Mouse (Mus musculus) olfactory bulb, adult 2 months (tissue): ENCODE data around the gene Bok. TPM values are rescaled to one million over a fixed set of nuclear protein-coding genes. Genes with fewer than 3 reads are reported as not detected.
"Not testable (repeated sequence)": the region's sequence is repeated elsewhere in the genome, so short reads cannot be mapped to it uniquely, and the experiment has no call there.

Experiments
- H3K27ac ChIP-seq: fragments of 200-500 bp; 2 replicates; pipeline ENCODE4 v1.5.1; 2012; ENCODE audit warnings: low read depth, low read length; ENCODE audit not compliant: insufficient read depth
- H3K4me1 ChIP-seq: fragments of 200-500 bp; 2 replicates; pipeline ENCODE4 v1.6.1; 2012; ENCODE audit warnings: low read length; ENCODE audit not compliant: control insufficient read depth, insufficient read depth
- H3K4me3 ChIP-seq: fragments of 200-500 bp; 2 replicates; pipeline ENCODE4 v1.5.1; 2012; ENCODE audit warnings: mild to moderate bottlenecking, low read depth, low read length, moderate library complexity; ENCODE audit not compliant: insufficient read depth
- CTCF ChIP-seq: fragments of 200-500 bp; IDR thresholded peaks from 2 replicates; pipeline ENCODE4 v1.5.1; 2012; ENCODE audit warnings: low read depth, mild to moderate bottlenecking, low read length, moderate library complexity; ENCODE audit not compliant: insufficient read depth
- POLR2A ChIP-seq: fragments of 200-500 bp; IDR thresholded peaks from 2 replicates; pipeline ENCODE4 v1.6.1; 2012; ENCODE audit warnings: mild to moderate bottlenecking, low read depth, low read length, moderate library complexity; ENCODE audit not compliant: insufficient read depth
- WGBS: fragments of 180-500 bp; shearing (Covaris S2); methylation state at CpG from one replicate; pipeline ENCODE4 v1.1.7; 2018; 5-methylcytosine and 5-hydroxymethylcytosine counted together
- polyA plus RNA-seq: library from polyadenylated mRNA; stranded (reverse); fragments of >200 nt; gene quantifications from 2 replicates; pipeline ENCODE4 v1.2.4, GENCODE M21; 2012; ENCODE audit warnings: low replicate concordance; ENCODE audit not compliant: missing spikeins, insufficient read depth, insufficient read length

The Bok gene
- not detected in 2 replicates for polyA plus RNA-seq

GRCm38 (mm10) chr1:93685401-93686244, at the start of gene Bok:
Gene Bok, plus strand, starts transcription at chr1:93685660.
- H3K4me3 ChIP-seq = peak within 1 kb of the TSS; percentile 72
- H3K4me1 ChIP-seq = peaks cover 24% of the 10 kb centered on the region
- WGBS = under 1% methylated on average over 78 of the region's 78 CpGs

GRCm38 (mm10) chr1:93636211-93636897, 49.1 kb upstream of the Bok start:
- Histone ChIP-seq H3K4me3 (peak overlapping the region; percentile 56), H3K4me1 (peaks cover 5% of the 10 kb centered on the region; the same call in 1 of the 2 replicates), H3K27ac (peak overlapping the region; percentile 95)
- TF ChIP-seq CTCF = no peak
- no peak for TF ChIP-seq POLR2A
- 26% methylated on average over 7 of the region's 7 CpGs for WGBS

More at GRCm38 (mm10) chr1:93685401-93686244, at the start of gene Bok:
- peak within 1 kb of the TSS; percentile 40 for H3K27ac ChIP-seq
- TF ChIP-seq POLR2A (no peak), CTCF (no peak)

DNA sequence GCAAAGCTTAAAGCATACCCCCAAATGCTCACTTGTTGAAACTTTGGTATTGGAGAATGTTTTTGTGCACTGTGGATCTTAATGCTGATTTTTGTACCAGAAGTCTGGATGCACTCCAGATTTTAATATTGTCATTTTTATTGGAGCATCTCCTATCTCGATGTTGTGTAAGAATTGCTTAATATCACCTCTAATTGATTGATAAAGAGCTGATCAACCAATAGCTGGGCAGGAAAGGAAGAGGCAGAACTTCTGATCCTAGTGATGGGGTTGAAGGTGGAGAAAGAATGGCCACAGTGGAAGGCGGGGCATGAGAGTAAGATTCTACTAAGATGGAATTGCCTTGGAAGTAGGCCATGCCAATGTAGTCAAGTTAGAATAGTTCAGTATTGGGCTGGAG, 43.5 kb upstream of the Bok start:
- WGBS = 94% methylated on average over 2 of the region's 2 CpGs
- no peaks in the 10 kb centered on the region for H3K4me1 ChIP-seq
- H3K4me3 ChIP-seq = no peak overlapping the region
- no peak for TF ChIP-seq CTCF
- no peak for TF ChIP-seq POLR2A
- no peak overlapping the region for H3K27ac ChIP-seq

DNA sequence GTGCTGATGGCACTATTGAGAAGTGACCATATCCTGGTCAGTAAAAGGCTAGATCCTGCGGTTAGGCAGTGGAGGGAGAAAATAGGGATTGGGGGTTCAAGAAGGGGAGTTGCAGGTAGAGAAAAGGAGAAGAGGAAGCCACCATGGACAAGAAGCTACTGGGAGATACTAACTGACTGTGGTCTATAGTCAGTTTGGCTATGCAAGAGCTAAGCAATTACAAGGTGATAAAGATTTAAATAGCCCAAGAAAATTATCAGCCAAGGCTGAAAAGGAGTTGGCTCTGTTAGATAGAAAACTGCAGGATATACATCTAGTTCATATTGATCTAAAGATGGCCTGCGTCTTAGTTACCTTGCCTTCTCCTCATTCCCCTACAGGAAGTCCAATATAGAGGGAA, 42.8 kb upstream of the Bok start:
- H3K4me1 ChIP-seq = no peaks in the 10 kb centered on the region
- H3K27ac ChIP-seq = no peak overlapping the region
- WGBS = 94% methylated on average over 2 of the region's 2 CpGs
- TF ChIP-seq POLR2A (no peak), CTCF (no peak)
- no peak overlapping the region for H3K4me3 ChIP-seq

- no peaks in the 10 kb centered on the region for H3K4me1 ChIP-seq
- TF ChIP-seq POLR2A (no peak), CTCF (no peak)
- H3K4me3 ChIP-seq = no peak overlapping the region
- H3K27ac ChIP-seq = no peak overlapping the region
- 77% methylated on average over 5 of the region's 5 CpGs for WGBS
Measured at GRCm38 (mm10) chr1:93649604-93650172, 35.8 kb upstream of the Bok start.

DNA sequence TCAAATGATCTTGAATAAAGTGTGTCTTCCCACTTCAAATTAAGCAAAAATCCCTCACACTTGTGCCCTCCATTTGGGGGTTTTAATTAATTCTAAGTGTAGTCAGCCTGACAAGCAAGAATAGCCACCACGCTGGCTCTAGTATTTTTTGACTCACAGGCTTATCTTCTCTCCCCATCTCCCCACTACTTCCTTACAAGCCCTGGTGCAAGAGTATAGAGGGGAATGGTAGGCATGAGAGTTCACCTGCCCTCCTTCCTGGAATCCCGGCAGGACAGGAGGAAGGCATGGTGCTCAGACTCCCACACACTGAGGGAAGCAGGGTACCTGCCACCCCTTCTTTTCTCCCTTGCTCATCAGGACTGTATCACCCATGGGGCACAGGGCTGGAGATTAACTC, 31.2 kb upstream of the Bok start:
- 64% methylated on average over 2 of the region's 2 CpGs for WGBS
- no peak for TF ChIP-seq POLR2A
- TF ChIP-seq CTCF = no peak
- Histone ChIP-seq H3K27ac (no peak overlapping the region), H3K4me3 (no peak overlapping the region), H3K4me1 (no peaks in the 10 kb centered on the region)

DNA sequence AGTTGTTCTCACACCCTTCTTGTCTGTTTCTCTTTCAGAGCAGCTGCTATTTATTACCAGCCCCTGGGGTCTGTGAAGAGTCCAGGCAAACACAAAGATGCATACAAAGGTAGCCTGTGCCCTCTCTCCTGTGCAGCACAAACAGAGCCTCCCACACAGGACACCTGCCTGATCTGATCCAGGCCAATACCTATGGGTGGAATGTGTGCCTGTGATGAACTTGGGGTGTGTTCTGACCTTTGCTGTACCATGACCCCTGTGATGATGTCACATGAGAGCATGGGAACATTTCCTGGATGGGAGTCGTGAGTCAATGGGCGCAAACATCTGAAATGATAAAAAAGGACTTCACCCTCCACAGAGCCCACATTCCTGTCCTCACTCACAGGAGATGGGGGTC, 30.7 kb upstream of the Bok start:
- no peaks in the 10 kb centered on the region for H3K4me1 ChIP-seq
- 75% methylated on average over 2 of the region's 2 CpGs for WGBS
- H3K27ac ChIP-seq = no peak overlapping the region
- no peak overlapping the region for H3K4me3 ChIP-seq
- TF ChIP-seq CTCF = no peak
- TF ChIP-seq POLR2A = no peak

DNA sequence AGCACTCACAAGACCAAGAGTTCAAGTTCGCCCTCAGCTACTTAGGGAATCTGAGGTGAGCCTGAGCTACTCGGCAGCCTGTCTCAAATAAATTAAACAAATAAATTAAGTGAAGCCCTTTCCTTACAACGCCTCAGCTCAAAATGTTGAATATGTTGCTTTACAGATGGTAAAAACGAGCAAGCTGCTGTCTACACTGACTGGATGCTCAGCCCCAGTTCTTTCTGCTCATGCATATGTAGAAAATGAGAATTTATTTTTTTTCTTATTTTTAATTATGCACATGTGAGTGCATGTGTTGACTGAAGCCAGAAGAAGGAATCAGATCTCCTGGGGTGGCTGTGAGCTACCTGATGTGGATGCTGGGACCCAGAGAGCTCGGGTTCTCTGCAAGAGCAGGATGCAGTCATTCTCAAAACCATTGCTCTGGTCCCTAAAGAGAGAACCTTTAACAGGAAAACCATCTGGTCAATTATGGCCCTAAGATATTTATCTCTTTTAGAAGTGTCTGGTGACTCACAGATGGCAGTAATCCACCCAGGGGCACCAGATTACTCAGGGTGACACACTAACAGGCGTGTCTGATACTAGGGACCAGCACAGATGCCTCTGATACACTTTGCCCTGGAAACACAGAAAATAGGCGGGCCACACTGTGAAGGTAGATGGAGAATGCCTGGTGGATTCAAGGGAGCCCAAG, 29.0 kb upstream of the Bok start:
- Histone ChIP-seq H3K27ac (no peak overlapping the region), H3K4me1 (no peaks in the 10 kb centered on the region), H3K4me3 (no peak overlapping the region)
- TF ChIP-seq CTCF (no peak), POLR2A (no peak)
- WGBS = 82% methylated on average over 7 of the region's 7 CpGs

- TF ChIP-seq POLR2A (no peak), CTCF (no peak)
- no peaks in the 10 kb centered on the region for H3K4me1 ChIP-seq
- no peak overlapping the region for H3K4me3 ChIP-seq
- WGBS = 90% methylated on average over 5 of the region's 5 CpGs
- H3K27ac ChIP-seq = no peak overlapping the region
Measured at GRCm38 (mm10) chr1:93657025-93657360, 28.5 kb upstream of the Bok start.

DNA sequence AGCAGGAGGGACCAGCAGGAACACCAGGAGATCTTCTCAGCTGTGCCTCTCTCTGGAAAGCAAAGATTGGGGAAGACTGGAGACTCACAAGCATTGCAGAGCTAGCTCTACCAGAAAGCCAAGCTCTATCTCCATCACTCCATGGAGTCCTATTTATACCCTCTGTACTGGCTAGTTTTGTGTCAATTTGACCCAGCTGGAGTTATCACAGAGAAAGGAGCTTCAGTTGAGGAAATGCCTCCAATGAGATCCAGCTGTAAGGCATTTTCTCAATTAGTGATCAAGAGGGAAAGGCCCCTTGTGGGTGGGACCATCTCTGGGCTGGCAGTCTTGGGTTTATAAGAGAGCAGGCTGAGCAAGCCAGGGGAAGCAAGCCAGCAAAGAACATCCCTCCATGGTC, 26.9 kb upstream of the Bok start, which contains the start of gene Stk25:
Gene Stk25 (minus strand): TSS at position 101 of the 400 bp plus-strand sequence.
- H3K27ac ChIP-seq = peak within 1 kb of the TSS; percentile 13; the same call in 1 of the 2 replicates
- H3K4me1 ChIP-seq, H3K4me3 ChIP-seq: not testable (repeated sequence)
